Mouse (Mus musculus) heart, postnatal 0 days (tissue): ENCODE measurements around the gene Pdzd2.

Experiments used
- CTCF ChIP-seq: IDR thresholded peaks from 2 replicates; pipeline ENCODE4 v1.5.1; 2016; ENCODE audit warnings: antibody characterized with exemption, control low read depth, low read depth
- EP300 ChIP-seq: IDR thresholded peaks from 2 replicates; pipeline ENCODE4 v1.6.1; 2016; ENCODE audit warnings: antibody characterized with exemption, low read depth

DNA sequence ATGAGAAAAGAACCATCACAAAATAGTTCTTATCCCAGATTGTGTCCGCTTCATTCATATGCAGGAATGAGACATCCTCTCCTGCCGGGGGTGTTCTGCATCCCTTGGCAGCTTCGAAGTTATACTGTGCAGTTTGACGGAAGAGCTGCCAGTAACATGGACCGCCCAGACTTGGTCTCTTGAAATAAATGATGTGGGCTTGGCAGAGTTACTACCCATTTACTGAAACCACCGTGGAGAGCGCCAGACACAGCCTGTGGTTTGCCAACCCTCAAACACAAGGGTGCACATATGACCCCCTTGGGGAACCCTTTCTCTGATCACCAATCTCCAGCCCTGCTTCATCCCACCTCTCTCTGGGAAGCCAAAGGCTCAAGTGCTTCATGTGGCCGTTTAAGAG lies 331.5 kb downstream of the Pdzd2 start:
- TF ChIP-seq CTCF (no peak), EP300 (no peak)
